Mouse (Mus musculus) limb, embryonic 14.5 days (tissue): ENCODE measurements around the gene Epn2. TPM values are rescaled to one million over a fixed set of nuclear protein-coding genes. Genes with fewer than 3 reads are reported as not detected.
A peak's percentile ranks its signal among the peaks of the same experiment; 100 is the strongest.

Source experiments
- ATAC-seq: fragments of 200-750 bp; cut with Nextera tagmentation; 2 replicates; pipeline ENCODE4 v1.8.0; 2017; ENCODE audit warnings: low read depth, moderate number of reproducible peaks, moderate TSS enrichment; ENCODE audit not compliant: low FRiP score
- DNase-seq: peaks from one replicate; pipeline ENCODE4 v3.0.0-alpha.2; 2015; ENCODE audit warnings: low spot score
- H3K27ac ChIP-seq: fragments of 300-500 bp; sonication (generic); replicated peaks from 2 replicates; pipeline ENCODE4 v1.5.1; 2014; ENCODE audit warnings: low read depth, mild to moderate bottlenecking, low read length, moderate library complexity, mixed read lengths
- H3K27me3 ChIP-seq: fragments of 300-500 bp; sonication (generic); 2 replicates; pipeline ENCODE4 v1.6.1; 2014; ENCODE audit warnings: low read length, mixed read lengths; ENCODE audit not compliant: control insufficient read depth, insufficient read depth
- H3K36me3 ChIP-seq: fragments of 300-500 bp; sonication (generic); 2 replicates; pipeline ENCODE4 v1.6.1; 2014; ENCODE audit warnings: mild to moderate bottlenecking, low read length, moderate library complexity, mixed read lengths; ENCODE audit not compliant: control insufficient read depth, insufficient read depth
- H3K4me1 ChIP-seq: fragments of 300-500 bp; sonication (generic); 2 replicates; pipeline ENCODE4 v1.6.1; 2014; ENCODE audit warnings: antibody characterized with exemption, low read length, mixed read lengths; ENCODE audit not compliant: control insufficient read depth, insufficient read depth
- H3K4me2 ChIP-seq: fragments of 300-500 bp; sonication (generic); replicated peaks from 2 replicates; pipeline ENCODE4 v1.6.1; 2014; ENCODE audit warnings: low read depth, mild to moderate bottlenecking, low read length, moderate library complexity; ENCODE audit not compliant: severe bottlenecking
- H3K4me3 ChIP-seq: fragments of 300-500 bp; sonication (generic); replicated peaks from 2 replicates; pipeline ENCODE4 v1.5.1; 2014; ENCODE audit warnings: low read length
- H3K9ac ChIP-seq: fragments of 300-500 bp; sonication (generic); 2 replicates; pipeline ENCODE4 v1.6.1; 2014; ENCODE audit warnings: mild to moderate bottlenecking, low read depth, low read length, moderate library complexity; ENCODE audit not compliant: severe bottlenecking
- H3K9me3 ChIP-seq: fragments of 300-500 bp; sonication (generic); 2 replicates; pipeline ENCODE4 v1.6.1; 2016; ENCODE audit warnings: low read length; ENCODE audit not compliant: control insufficient read depth
- POLR2A ChIP-seq: fragments of 200-500 bp; IDR thresholded peaks from 2 replicates; pipeline ENCODE4 v1.8.0; 2012; ENCODE audit warnings: inconsistent platforms, mild to moderate bottlenecking, moderate library complexity, borderline replicate concordance; ENCODE audit not compliant: insufficient read depth, insufficient read length; ENCODE audit errors: extremely low read depth
- WGBS: fragments of 180-500 bp; shearing (Covaris S2); extraction: QIAGEN DNeasy Blood & Tissue Kit; methylation state at CpG from one replicate; pipeline ENCODE4 v1.1.7; 2014; 5-methylcytosine and 5-hydroxymethylcytosine counted together
- polyA plus RNA-seq, 2 experiments: library from polyadenylated mRNA; depleted of rRNA in 1 of 2; stranded (reverse) in 1 of 2; unstranded in 1 of 2; fragments of >200 nt; fragmentation: Nextera tagmentation in 1 of 2; extraction: Ambion mirVana in 1 of 2; gene quantifications; 2 replicates each; pipeline versions ENCODE4 v1.2.1 to v1.2.3; 2012 to 2014

Gene Epn2
- polyA plus RNA-seq, 2 experiments = 31.1 to 35.1 TPM

DNA sequence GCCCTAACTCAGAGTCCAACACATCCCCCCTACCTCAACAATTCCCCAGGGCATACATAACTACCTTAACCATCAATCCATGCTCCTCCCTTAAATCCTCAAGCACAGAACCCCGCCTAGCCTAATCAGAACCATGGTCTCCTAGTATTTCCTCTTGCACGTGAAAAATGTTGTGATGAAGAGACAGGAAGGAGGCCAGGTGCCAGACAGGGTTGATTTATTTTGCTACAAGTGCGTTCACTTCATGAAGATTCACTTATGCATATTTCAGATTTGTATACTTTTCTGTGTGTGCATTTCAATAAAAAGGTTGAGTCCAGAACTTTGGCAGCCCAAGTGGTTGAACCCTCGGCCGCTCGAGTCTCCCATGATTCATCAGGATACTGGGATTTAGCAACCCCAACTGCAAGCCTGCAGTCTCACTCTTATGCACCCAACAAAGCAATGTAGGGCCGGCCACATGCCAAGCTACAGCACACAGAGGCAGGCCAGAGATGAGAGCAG lies 443 bp upstream of the Epn2 start:
- H3K27me3 ChIP-seq = no peaks in the 10 kb centered on the region
- peak; percentile 34 for DNase-seq
- H3K27ac ChIP-seq = peak overlapping the region; percentile 86; the same call in 1 of the 2 replicates
- H3K9ac ChIP-seq = no peak overlapping the region
- TF ChIP-seq POLR2A = no peak
- H3K4me1 ChIP-seq = peaks cover 14% of the 10 kb centered on the region
- peaks cover 7% of the 10 kb centered on the region; the same call in 1 of the 2 replicates for H3K9me3 ChIP-seq
- peak overlapping the region; percentile 60 for H3K4me2 ChIP-seq
- peak overlapping the region; percentile 81 for H3K4me3 ChIP-seq
- no peaks in the 10 kb centered on the region for H3K36me3 ChIP-seq
- no peak for ATAC-seq
- WGBS = 74% methylated on average over 7 of the region's 7 CpGs

DNA sequence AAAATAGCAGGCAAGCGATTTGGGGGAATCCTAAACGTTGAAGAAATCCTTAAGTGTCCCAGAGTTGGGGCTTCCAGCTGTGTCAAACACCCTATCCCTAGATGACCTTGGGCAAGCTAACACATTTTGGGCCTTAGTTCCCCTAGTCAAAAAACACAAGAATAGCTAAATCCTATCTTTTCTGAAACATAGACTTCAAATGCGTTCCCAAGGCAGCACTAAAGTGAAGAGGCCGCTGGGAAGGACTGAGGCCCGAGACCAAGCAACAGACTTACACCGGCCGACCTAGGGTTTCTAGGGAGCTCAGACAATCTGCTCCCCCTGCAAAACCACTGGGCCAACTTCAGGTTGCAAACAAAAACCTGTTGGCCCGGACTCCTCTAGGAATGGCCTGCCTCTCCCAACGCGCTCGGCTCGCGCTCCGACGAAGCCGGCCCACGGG lies 925 bp downstream of the Epn2 start:
- DNase-seq (no peak), ATAC-seq (peak; percentile 6; the same call in 1 of the 2 replicates)
- TF ChIP-seq POLR2A = no peak
- Histone ChIP-seq H3K4me1 (peaks cover 14% of the 10 kb centered on the region), H3K36me3 (no peaks in the 10 kb centered on the region), H3K9ac (peak overlapping the region; percentile 78), H3K27me3 (no peaks in the 10 kb centered on the region), H3K4me2 (peak overlapping the region; percentile 60), H3K27ac (peak overlapping the region; percentile 86), H3K4me3 (peak overlapping the region; percentile 81), H3K9me3 (peaks cover 7% of the 10 kb centered on the region; the same call in 1 of the 2 replicates)
- under 1% methylated on average over 17 of the region's 17 CpGs for WGBS

DNA sequence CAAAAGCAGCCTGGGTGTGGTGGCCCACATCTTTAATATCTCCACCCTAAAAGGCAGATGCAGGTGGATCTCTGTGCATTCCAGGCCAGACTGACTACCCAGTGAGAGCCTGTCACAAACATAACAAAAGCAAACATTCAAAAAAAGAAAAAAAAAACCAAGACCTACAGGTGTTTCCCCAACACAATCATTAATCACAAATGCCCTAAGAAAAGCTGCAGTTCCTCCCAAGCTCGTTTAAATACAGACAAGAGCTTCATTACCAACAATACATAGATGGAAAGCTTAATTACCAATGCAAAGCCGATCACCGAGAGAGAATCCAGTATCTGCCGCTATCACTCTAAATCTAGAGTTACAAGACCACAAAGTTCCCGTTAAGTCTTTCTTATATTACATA lies 1.5 kb downstream of the Epn2 start:
- ATAC-seq (no peak), DNase-seq (no peak)
- WGBS = 9% methylated on average over 5 of the region's 5 CpGs

DNA sequence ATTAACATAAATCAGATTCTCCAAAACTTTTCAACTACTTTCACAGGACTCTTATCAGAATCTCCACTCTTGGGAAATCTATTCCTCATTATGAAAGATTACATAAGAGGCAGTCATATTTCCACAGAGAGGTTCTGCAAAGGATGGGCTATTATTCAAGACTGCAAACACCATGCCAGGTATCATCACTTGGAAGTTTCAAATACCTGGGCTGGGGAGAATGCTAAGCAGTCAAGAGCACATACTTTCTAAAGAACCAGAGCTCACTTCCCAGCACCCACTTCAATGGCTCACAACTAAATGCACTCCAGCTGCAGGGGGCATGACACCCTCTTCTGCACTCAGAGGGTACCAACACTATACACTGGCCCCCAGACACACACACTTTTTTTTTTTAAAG lies 2.1 kb downstream of the Epn2 start:
- Histone ChIP-seq H3K36me3 (no peaks in the 10 kb centered on the region), H3K27me3 (no peaks in the 10 kb centered on the region), H3K9me3 (peaks cover 7% of the 10 kb centered on the region; the same call in 1 of the 2 replicates), H3K4me2 (0 out of 2 replicates have a peak overlapping the region, but pooled peaks have one; percentile 60), H3K4me1 (peaks cover 14% of the 10 kb centered on the region), H3K27ac (no peak overlapping the region), H3K9ac (no peak overlapping the region), H3K4me3 (no peak overlapping the region)
- TF ChIP-seq POLR2A = no peak
- ATAC-seq = no peak
- no peak for DNase-seq

More for the DNA sequence above, 1.5 kb downstream of the Epn2 start:
- peak overlapping the region; percentile 78 for H3K9ac ChIP-seq
- H3K36me3 ChIP-seq = no peaks in the 10 kb centered on the region
- peak overlapping the region; percentile 60 for H3K4me2 ChIP-seq
- no peak overlapping the region for H3K27ac ChIP-seq
- peaks cover 7% of the 10 kb centered on the region; the same call in 1 of the 2 replicates for H3K9me3 ChIP-seq
- TF ChIP-seq POLR2A = no peak
- H3K4me3 ChIP-seq = peak overlapping the region; percentile 81
- H3K27me3 ChIP-seq = no peaks in the 10 kb centered on the region
- H3K4me1 ChIP-seq = peaks cover 14% of the 10 kb centered on the region

DNA sequence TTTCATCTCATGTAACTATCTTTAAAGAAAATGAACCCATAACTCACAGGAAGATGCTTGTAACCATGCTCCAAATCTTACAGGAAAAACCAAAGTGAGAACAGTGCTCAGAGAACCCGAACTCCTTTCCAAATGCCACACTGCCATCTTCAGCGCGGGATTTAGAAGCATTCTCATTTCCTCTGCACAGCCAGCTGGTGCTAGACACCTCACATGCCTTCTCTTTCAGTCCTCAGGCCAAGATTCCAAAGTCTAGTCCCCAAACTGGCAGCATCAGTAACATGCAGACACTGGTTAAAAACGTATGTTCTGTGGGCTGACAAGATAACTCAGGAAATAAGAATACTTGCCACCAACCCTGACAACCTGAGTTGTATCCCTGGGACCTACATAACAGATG lies 6.2 kb downstream of the Epn2 start:
- H3K27ac ChIP-seq = no peak overlapping the region

More for the DNA sequence above, 6.2 kb downstream of the Epn2 start:
- Histone ChIP-seq H3K27me3 (no peaks in the 10 kb centered on the region), H3K9ac (no peak overlapping the region), H3K4me2 (no peak overlapping the region), H3K4me3 (no peak overlapping the region), H3K9me3 (no peaks in the 10 kb centered on the region), H3K4me1 (peaks cover 16% of the 10 kb centered on the region), H3K36me3 (no peaks in the 10 kb centered on the region)
- no peak for TF ChIP-seq POLR2A
- DNase-seq = no peak
- ATAC-seq = no peak
- WGBS = 82% methylated on average over 4 of the region's 4 CpGs
